Mouse (Mus musculus) right cerebral cortex, postnatal 10 days (tissue): ENCODE results near the gene Tymp.

Experiments used
- DNase-seq, 2 experiments: peaks; one replicate each; pipeline ENCODE4 v3.0.0; 2021; ENCODE audit warnings: low spot score in 2 of 2

The Tymp gene

DNA sequence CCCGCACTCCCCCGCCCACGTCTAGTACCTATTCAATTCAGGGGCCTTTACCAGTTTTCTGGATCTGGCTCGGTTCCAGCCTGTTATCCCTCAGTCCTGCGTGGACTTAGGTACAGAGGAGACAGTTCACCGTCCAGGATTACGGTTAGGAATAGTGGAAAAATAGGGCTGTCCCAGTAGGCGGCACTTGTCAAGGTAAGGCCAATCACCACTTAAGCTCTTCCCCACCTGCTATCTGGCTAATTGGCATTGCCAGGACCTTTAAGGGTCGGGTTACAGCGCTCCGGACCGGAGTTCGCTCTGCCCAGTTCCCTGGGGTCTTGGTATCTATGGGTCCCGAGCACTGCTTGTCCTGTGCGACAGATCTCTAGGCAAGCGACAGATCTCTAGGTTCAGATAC, at the start of gene Tymp:
Gene Tymp, minus strand, starts transcription at position 83 of the 400 bp plus-strand sequence.
- no peak for DNase-seq

GRCm38 (mm10) chr15:89425711-89426121, 48.9 kb upstream of the Tymp start, which contains the start of gene Cpt1b:
TSS of gene Cpt1b (minus strand) at chr15:89425863.
- no peak for DNase-seq

- DNase-seq, result no peak
Measured at GRCm38 (mm10) chr15:89424621-89425020, 47.8 kb upstream of the Tymp start.

DNA sequence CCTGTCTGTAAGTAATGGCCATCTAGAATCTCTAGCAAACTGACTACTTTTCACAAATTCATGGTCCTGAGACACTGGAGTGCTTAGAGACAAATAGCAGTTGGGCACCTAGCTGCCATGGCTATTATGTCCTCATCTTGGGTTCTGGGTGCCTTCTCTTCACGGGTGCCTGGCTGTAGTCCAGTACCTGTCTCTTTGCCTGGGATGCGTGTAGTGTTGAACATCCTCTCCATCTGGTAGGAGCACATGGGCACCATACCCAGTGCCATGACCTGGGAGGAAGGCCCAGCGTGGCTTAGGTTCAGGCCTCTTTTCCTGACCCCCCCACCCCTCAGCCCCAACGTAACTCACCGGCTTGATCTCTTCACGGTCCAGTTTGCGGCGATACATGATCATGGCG, 45.1 kb upstream of the Tymp start:
- no peak for DNase-seq

DNA sequence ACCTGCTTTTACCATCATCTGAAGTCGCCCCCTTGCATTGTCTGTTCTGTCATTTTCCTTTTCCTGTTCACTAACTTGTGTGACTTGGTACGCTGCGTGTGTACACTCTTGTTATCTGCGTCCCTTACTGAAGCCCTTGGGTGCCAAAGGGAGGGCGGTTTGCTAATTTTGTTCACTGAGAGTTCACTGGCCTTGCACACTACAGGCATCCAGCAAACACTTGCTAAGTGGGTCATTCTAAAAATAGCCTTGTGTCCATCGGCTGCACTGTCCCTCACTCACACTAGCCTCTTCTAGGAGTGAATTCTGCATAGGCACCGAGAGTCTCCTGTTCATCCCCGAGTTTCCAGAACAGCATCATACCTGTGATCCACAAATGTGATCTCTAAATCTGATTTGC, 38.4 kb upstream of the Tymp start:
- no peak for DNase-seq

DNA sequence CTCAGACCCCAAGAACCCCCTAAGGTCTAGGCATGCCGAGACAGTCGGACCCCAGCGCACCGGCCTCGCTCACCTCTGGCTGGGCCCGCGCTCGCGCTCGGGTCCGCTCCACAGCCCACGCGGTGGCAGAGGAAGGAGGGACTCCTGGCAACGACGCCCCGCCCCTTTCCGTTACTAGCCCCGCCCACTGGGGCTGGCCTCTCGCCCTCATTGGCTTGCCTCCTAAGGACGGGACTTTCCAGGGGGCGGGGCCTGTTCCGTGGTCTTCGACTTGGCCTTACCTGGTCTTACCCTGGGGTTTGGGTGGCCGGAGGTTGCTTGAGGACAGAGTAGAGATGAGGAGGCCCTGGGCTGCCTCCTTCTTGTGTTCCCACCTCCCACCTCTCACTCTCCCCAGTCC, 33.3 kb upstream of the Tymp start, which contains the start of gene Syce3:
Gene Syce3, minus strand, starts transcription at position 386 of the 400 bp plus-strand sequence.
- DNase-seq, result no peak

- DNase-seq, result no peak
Measured at GRCm38 (mm10) chr15:89406691-89407090, 29.9 kb upstream of the Tymp start.

- DNase-seq, result no peak
Measured at GRCm38 (mm10) chr15:89404831-89405623, 28.2 kb upstream of the Tymp start.

- no peak for DNase-seq
Measured at GRCm38 (mm10) chr15:89402471-89402870, 25.6 kb upstream of the Tymp start.

- no peak for DNase-seq
Measured at GRCm38 (mm10) chr15:89399716-89400115, 22.9 kb upstream of the Tymp start.

DNA sequence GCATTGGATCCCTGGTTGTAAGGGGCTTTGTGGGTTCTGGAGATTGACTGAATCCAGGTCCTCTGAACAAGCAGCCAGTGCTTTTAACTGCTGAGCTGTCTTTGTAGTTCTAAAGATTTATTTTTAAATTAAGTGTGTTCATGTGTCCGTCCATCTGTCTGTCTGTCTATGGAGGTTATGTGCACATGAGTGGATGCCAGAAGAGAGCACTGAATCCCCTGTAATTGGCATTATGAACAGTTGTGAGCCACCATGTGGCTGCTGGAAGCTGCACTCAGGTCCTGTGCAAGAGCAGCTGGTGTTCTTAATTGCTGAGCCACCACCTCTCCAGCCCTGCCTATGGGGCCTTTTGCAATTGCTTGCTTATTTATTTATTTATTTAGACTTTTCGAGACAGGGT, 21.3 kb upstream of the Tymp start:
- no peak for DNase-seq

- DNase-seq, result no peak
Measured at GRCm38 (mm10) chr15:89396883-89397282, 20.0 kb upstream of the Tymp start.

DNA sequence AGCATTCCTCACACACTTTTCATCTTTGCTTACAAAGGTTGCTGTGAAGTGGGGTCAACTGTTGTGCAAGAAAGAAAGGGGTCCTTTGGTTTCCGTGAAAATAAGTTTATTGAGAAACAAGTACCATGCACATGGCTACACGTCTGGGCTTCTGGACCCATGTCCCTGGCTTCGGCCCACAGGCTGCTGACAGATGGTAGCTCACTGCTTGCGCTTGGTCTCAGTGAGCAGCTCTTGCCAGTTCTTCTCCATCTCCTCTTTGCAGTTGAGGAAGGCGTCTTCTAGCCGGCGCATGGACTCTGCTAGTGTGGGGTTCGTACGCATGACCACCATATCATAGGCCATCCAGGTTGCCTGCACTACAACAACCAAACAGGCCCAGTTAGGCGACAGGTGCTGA, 13.2 kb upstream of the Tymp start:
- no peak for DNase-seq

DNA sequence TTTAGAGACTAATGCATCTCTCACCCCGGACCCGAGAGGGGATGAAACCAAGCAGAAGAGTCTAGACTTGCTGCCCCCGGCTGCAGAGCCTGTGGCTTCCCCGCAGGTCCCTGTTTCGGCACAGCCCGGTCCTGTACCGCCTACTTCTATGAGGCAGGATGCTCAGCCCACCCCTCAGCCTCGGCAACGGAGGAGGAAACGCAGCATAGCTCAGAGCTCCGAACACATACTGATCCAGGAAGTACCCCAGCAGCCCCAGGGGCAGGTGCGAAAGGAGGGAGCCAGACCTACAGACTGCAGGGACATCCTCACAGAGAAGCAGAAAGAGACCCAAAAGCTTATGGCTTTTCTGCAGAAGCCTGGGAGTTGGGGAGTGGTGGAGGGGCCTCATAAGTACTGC, 10.3 kb upstream of the Tymp start:
- no peak for DNase-seq

DNA sequence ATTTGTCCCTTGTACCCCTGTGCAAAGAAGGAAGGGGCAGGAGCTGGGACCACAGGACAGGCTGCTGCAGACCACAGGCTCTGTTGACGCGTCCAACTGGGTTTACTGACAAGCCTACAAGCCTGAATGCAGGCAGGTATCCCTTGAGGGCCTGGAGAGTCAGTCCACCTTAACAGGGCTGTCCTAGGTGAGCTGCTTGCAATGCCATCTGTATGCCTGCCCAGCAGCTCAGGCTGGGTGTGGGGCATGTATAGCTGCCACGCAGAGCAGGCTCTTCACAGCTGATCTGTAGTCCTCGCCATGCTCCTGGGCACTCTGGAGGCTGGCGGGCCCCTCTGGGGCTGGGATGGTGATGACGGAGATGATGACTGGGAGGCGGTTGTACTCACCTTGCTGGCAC, 7.8 kb upstream of the Tymp start, which contains the start of gene Klhdc7b:
Gene Klhdc7b, plus strand, starts transcription at position 301 of the 400 bp plus-strand sequence.
- no peak for DNase-seq

DNA sequence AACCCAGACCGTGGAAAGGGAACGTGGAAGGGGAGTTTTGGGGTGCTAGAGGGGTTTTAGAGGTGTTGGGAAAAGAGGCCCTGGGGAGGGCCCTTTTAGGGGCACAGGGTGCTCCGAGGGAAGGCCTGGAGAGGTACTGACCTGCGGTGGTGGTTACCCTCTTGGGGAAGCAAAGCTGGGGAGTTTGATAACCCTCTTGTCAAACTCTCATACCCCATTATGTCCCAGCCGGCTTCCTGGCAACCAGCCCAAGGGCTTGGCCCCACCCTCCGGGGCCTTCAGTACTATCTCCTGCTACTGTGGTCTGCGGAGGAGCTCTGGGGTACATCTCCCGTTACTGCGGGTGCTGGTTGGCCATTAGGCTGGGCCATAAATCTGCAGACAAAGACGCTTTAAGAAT, 2.6 kb upstream of the Tymp start:
- no peak for DNase-seq

GRCm38 (mm10) chr15:89378831-89379401, 2.1 kb upstream of the Tymp start, which contains the start of gene Odf3b:
TSS of gene Odf3b (minus strand) at chr15:89379282.
- no peak for DNase-seq

DNA sequence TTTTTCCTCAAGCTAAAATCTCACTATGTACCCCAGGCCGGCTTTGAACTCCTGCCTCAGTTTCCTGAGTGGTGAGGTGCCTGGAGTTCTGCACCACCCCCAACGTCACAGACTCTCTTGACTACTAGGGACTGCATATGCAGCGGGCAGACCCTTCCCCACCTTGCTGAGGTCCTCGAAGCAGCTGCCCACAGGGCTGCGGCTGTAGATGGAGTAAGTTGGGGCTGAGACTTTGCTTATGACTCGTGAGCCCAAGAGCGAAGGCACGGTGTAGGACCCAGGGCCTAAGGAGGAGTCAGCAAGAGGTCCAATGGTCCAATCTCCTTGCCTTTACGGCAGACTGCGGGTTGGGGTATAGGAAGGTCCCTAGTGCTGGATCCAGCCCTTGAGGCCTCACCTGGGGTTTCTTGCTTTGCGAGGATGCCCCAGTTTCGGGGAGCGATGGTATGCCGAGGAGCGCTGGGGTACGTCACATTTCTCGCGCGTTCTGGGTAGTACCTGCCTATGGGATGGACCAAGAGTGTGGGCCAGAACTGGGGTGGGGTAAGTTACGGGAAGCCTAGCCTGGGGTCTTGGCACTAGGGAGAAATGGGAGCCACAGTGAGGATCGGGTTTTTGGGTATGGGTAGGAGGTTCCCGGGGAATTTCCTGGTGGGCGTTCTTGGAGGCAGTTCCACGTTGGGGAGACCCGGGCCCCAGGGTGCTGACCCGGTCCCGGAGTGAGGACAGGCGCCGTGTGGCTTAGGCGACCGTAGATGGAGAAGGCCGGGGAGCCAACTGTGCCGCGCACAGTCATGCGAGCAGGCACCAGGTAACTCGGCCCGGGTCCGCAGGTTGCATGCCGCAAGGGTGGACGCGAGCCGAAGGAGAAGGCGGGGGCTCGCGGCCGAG, 1.3 kb upstream of the Tymp start:
- no peak for DNase-seq

DNA sequence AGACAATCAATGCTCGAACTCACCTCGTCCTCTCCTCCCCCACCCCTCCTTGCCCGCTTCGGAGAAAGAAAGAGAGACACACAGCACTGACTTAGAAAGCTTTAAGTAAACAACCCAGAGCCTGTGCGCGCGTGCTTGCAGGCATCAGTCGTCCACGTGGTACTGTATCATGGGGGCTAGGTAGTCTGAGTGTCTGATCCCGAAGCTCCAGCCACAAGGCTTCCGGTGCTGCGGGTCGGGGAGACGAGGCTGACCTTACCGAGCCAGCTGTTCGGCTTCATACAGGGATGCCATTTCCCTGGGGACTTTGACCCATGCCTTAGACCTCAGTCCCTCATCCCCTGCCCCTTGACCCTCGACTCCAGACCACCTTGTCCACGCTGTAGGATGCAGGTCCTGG, 523 bp upstream of the Tymp start:
- DNase-seq, result no peak

DNA sequence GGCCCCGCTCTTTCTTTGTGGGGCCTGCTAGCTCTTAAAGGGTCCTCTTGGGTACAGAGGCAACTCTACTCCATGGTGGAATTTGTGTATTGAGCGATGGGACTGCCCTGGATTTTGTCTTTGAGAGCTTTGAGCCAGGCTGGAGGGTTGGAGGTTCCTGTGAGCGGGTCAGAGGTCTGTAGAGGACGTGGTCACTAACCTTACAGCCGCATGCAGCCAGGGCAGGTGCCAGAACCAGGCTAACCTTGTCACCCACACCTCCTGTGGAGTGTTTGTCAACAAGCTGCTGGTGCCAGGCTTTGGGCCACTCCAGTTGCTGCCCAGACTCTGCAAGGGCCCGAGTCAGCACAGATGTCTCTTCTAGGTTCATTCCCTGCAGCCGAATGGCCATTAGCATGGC, 799 bp downstream of the Tymp start:
- no peak for DNase-seq

DNA sequence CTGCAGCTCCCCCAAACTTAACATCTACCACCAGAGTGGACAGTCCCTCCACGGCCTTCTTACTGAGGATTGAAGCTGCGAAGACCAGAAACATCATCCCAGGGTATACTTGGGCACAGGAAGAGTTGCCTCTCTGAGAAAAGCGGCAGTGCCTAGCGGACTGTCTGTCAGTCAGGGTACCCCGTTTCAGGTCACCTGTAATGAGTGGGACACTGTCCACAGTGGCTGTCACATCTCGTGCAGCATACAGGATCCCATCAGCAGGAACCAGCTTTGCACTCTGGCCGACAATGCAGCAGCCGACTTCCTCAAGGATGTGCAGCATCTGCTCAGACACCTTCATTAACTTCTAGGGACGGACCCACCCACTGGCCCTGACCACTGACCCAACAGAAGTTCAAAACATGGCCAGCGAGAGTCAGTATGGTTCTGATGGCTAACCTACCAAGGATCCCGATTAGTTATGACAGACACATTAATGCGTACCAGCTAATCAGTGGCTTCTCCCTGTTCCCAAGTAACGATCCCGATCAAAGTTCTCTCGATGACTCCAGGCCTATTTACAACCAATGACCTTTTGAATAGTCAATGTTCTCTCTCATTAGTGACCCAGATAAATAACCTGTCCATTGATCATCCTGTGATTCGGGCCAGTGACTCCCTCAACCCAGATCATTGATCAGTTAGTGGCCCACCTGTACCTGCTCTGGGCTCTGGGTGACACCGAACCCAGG, 1.9 kb downstream of the Tymp start:
- no peak for DNase-seq

GRCm38 (mm10) chr15:89374340-89374739, 2.5 kb downstream of the Tymp start:
- no peak for DNase-seq
